Mouse (Mus musculus) left cerebral cortex, adult 11 months (tissue): Measurements from ENCODE around the gene Rab26.

Experiments
- DNase-seq: peaks from one replicate; pipeline ENCODE4 v3.0.0; 2022; ENCODE audit warnings: low spot score

Gene Rab26

DNA sequence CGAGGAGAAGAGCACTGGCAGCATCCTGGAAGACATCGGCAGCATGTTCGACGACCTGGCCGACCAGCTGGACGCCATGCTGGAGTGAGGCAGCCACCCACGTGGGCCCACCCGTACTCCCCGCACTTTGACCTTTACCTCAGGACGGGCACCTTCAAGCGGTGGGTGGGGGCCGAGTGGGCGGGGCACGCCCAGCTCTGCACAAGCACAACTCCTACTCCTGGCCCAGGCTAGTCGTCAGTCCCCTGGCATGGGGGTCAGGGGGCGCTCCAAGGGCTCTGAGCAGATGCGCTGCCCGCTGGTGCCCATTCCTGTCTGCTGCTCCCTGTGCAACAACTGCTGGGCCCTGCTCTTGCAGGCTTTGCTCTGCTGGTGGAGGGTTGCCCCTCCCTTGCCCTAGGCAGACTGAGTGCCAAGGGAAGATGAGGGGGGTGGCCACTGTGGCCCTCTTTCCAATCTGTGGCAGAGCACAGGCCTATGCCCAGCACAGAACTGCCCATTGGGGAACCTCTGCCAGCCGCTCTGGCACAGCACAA lies 26.8 kb downstream of the Rab26 start:
- no peak for DNase-seq

DNA sequence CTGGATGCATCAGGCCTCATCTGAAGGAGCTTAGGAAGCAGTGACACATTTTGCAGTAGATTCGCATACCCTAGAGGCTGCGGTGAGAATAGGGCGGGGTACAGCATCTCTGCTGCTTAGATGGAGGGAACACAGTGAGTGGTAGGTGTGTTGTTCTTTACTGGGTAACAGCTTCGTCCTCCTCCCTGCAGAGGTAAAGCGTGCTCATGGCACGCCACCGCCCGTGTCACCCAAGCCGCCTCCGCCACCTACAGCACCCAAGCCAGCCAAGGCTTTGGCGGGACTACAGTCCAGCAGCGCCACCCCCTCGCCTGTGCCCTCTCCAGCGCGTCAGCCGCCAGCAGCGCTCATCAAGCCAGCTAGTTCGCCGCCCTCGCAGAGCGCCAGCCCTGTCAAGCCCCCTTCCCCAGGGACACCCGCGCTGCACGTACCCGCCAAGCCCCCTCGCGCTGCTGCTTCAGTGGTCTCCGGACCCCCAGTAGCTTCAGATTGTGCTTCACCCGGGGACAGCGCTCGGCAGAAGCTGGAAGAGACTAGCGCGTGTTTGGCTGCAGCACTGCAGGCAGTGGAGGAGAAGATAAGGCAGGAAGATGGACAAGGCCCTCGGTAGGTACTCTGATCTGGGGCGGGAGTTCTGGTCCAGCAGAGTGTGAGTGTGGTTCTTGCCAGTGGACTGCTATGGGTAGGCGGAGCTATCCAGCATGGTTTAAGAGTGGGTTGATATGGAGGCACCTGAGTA lies 27.5 kb downstream of the Rab26 start:
- DNase-seq: no peak

DNA sequence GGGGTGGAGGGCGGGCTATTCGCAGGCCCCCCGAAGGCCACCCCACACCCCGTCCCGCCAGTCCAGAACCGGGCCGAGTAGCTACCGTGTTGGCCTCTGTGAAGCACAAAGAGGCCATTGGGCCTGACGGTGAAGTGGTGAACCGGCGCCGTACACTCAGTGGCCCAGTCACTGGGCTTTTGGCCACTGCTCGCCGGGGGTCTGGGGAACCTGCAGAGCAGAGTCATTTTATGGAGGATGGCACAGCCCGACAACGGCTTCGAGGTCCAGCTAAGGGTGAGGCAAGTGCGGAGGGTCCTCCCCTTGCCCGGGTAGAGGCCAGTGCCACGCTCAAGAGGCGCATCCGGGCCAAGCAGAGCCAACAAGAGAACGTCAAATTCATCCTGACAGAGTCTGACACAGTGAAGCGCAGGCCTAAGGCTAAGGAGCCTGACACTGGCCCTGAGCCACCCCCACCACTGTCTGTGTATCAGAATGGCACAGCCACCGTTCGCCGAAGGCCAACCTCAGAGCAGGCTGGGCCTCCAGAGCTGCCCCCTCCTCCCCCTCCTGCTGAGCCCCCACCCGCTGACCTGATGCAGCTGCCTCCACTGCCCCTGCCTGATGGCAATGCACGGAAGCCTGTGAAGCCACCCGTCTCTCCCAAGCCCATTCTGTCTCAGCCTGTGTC lies 28.6 kb downstream of the Rab26 start:
- no peak for DNase-seq

DNA sequence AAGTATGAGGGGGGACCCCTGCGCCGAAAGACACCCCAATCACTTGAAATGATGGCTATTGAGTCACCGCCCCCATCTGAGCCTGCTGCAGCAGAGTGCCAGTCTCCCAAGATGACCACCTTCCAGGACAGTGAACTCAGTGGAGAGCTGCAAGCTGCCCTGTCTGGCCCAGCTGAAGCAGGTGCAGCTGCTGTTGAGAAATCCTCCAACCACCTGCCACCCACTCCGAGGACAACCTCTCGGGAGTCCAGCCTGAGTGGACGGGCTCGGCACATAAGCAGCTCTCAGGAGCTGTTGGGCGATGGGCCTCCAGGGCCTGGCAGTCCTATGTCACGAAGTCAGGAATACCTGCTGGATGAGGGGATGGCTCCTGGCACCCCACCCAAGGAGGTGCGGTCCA lies 29.9 kb downstream of the Rab26 start:
- DNase-seq: no peak

DNA sequence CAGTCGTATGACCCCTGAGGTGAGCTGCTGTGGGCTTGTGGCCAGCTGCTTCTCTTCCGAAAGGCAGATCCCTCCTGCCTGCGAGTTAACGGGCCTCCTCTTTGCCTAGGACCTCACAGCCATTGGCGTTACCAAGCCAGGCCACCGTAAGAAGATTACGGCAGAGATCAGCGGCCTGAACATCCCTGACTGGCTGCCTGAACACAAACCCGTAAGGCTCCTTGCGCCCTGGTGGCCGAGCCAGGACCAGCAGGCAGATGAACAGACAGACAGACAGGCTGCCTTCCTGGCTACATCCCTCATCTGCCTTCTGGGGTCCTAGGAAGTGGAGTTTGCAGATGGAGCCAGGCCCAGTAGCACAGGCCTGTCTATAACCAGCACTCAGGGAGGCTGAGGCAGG lies 31.8 kb downstream of the Rab26 start:
- DNase-seq: no peak

DNA sequence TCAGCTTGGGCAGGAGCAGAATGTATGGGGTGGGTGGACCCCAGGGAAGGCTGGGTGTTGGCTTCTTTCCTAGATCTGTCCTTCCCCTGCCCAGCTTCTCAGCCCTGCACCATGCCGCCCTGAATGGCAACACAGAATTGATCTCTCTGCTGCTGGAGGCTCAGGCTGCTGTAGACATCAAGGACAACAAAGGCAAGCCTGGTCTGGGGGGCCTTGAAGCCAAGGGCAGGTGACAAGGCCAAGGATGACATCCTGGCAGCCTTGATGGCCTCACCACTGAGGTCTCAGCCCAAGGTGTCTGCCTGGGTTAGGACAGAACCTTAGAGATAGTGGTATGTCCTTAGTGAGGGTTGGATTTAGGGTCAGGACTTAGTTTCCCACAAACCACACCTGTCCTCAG lies 38.0 kb downstream of the Rab26 start:
- DNase-seq: no peak

DNA sequence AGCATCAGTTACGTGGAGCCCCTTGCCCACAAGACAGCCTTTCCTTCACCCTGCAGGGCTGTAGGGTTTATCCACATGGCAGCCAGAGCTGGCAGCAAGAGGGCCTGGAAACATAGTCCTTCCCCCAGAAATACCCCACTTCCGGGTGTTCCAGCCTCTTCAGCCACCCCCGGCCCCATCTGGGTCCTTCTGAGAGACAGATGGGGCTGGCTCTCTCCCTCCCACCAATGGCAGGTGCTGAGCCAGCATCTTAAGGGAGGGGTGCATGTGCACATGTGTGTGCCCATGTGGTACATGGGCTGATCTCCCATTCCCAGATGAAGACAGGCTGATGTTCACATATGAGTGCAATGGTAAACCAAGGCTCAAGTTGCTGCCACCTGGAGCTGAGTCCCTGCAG lies 38.6 kb downstream of the Rab26 start:
- no peak for DNase-seq

DNA sequence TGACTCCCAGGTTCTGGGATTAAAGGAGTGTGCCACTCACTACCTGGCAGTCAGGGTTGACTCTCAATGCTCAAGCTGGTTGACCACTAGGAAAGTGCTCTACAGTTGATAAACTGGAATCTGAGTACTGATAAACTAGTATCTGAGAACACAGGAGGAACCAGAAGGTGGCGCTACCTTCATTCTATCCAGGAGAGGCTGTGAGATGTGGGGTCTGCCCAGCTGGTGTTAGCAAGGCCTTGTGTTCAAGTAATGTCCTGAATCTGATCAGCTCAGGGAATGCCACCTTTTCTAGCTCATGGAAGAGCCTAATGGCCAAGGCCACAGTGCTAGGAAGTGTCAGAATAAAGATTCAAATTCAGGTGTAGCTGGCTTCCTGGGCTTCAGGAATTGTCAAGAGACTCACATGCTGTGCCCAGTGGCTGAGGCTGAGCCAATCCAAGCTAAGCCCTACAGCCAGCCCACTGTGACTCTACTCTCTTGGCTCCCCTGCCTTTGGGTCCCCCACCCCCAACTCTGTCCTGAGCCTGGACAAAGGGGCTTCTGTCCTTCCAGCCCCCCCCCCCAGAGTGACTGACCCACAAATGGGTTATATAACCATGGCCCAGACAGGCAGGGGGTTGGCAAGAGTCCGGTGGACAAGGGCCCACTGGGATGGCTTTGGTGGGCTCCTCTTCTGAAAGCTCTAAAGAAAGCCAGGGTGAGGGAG lies 39.2 kb downstream of the Rab26 start:
- DNase-seq: no peak

DNA sequence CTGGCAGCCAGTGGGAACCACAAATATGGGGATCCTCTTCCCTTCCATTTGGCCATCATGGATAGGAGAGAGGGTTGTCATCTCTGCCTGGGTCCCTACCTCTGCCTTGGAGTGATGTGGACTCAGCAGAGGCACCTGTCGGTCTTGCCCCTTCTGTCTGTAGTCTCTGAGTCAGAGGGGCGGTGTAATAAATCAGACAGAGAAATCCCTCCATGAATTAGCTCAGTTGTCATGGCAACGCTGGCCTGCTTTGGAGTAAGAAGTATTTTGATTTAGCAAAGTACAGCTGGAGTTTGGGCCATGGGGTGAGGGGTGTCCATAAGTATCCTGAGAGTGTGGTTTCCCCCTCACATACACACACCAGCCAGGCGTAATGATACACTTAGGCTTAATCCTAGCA lies 43.6 kb downstream of the Rab26 start:
- DNase-seq: no peak

DNA sequence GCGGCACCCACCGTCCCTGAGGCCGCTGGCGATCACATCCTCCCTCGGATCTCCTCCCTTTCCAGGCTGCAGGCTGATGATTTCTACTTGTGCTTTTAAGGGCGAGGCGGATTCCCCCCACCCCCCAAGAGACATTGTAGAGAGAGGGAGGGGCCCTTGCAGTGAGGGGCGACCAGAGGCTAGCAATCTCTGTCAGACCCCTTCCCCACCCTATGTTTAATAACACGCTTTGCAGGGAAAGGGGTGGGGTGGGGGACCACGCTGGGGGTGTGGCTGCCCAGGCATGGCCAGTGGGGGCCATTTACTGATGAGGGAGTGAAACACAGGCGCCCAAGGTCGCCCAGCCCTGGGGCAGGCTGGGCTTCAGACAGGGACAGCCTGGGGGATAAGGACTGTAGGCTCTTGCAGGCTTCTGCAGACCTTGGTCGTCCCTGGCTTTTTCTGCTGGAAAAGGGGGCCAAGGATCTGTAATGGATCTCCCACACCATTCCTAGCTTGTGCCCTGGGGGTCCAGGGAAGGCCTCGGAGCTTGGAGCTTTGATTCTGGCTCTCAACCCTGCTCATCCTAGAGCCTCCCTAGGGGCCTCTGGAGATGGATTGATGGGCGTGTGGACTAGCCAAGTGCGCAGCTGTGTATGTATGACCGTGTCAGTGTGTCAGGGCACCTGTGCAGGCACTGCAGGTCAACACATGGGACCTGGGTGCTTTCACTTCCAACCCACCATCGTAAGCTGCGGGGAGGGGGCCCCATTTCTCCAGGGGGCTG lies 44.6 kb downstream of the Rab26 start:
- DNase-seq: no peak

DNA sequence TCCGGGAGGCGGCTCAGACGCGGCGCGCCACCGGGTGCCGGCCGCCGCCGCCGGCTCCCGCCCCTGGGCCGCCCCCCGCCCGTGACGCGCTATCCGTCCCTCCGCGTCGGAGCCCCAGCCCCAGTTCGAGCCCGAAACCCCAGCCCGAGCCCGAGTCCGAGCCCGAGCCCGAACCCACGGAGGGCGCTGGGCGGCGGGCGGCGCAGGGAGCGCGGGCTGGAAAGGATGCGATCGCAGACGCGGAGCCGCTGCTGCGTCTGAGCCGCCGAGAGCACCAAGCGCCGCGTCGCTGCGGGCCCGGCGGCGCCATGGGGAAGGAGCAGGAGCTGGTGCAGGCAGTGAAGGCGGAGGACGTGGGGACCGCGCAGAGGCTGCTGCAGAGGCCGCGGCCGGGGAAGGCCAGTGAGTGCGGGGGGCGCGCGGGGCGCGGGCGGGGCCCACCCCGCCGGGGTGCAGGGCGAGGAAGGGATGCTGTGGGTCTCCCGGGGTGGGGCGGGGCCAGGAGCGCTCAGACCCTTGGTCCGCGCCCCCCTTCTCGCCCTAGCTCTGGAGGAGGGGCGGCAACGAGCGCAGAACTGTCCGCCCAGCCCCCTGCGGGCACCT lies 45.2 kb downstream of the Rab26 start:
- DNase-seq: no peak

DNA sequence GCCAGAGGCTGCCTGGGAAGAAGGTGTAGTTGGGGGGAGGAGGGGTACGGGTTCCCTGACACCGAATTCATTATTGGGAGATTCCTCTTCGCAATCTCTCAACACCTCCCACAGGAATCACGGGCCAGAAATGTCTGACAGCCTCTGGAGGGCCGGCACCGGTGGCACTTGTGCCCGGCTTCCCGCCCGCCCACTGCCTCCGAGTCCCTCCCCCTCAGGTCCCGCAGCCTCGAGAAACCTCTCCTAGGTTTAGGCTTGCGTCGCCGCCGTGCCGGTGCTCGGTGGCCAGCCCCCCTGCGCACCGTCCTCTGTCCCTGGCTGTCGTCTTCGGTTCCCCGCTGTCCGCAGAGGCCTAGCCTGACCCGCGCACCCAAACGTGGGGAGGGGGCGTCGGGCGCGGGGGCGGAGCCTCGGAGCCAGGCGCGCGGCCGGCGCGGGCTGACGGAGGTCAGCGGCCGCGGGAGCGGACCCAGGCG lies 45.8 kb downstream of the Rab26 start, which contains the start of gene Caskin1:
TSS of gene Caskin1 (plus strand) at position 416 of the 476 bp plus-strand sequence.
- no peak for DNase-seq

DNA sequence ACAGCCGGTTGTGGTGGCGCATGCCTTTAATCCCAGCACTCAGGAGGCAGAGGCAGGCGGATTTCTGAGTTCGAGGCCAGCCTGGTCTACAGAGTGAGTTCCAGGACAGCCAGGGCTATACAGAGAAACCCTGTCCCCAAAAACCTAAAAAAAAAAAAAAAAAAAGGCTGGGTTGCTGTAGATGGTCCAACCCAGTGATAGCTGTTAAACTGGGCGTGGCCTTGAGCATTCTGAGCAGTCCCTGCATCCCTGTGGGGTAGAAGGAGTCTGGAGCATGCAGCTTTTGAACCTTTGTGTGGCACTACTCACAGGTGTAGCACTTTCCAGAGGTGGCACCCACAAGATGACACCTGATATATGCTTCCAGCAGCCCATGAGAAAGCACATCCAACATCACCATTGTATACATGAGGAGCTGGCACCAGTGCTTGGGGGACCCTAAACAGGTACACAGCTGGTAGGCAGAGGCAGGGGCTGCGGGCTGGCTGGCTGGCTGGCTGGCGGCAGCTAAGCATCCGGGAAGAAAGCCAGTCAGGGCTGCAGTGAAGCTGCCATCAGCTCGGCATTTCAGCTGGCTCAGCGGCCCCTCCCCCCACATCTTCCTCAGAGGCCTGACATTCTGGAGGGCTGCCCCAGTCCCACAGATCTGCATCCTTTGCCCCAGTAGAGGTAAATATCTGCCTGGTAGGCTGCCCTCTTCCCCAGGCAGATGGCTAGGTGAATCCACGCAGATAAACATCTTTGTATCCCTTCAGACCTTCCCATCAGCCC lies 48.7 kb downstream of the Rab26 start:
- DNase-seq: no peak

DNA sequence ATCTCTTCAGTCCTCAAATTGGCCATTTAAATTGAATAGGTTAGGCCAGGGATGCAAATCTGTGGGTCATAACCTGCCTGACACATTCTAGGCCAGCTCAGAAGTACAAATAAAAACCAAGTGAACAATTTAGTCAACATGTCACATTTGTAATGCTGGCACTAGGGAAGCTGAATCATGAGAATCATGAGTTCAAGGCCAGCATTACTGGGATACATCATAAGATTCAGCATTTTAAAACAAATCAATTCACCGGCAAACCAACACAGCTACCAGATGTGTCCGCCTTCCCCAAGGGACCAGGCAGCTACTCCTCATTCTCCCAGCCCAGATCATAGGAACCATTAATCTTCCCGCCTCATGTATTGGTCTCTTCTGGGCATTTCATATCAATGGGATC lies 50.5 kb downstream of the Rab26 start:
- no peak for DNase-seq

DNA sequence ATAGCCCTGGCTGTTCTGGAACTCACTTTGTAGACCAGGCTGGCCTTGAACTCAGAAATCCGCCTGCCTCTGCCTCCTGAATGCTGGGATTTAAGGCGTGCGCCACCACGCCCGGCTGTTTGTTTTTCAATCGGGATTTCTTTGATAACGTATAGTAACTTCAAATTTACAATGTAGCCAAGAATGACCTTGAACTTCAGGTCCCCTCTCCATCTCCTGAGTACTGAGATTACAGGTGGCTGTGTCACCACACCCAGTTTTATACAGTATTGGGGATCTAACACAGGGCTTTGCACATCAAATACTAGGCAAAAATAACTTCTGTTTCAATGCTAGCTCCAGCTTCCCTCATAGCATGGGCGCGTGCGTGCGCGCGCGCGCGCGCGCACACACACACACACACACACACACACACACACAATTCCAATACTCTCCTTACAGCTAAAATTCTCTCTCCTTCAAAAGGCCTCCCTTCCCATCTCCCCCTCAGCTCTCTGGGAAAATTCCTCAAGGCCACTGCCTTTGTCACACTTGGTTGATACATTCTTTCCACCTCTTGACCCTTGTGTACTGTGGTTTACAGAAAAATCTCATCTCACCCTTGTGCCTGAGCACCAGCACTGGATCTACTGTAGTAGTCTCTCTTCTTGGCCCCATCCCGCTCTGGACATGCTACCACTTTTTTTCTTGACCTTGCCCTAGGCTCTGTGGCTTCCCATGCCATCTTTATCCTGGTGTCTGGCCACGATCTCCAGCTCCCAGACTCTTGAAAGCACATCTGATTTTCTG lies 52.8 kb downstream of the Rab26 start:
- no peak for DNase-seq

DNA sequence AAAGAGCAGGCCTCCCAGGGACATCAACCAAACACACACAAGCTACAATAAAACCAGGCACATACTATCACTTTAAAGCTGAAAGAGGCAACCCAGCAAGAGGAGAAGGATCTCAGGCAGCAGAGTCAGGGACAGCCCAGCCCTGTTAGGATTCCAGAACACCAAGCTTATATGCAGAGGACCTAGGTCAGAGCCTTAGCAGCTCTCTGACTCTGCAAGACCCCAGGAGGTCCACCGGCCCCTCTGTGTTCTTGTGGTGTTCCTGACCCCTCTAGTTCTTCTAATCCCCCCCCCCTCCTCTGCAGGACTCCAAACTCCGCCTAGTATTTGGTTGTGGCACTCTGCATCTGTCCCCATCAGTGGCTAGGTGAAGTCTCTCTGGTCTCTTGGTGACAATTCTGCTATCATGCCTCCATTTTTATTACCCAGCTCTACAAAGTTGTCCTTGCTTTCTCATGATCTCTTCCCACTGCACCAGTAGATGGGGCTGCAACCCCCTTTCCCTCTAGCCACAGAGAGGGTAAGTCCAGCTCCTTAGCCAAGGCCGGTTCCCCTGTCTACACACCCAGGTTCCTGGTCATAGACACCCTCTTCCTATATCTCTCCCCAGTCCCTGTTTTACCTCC lies 53.7 kb downstream of the Rab26 start:
- no peak for DNase-seq

DNA sequence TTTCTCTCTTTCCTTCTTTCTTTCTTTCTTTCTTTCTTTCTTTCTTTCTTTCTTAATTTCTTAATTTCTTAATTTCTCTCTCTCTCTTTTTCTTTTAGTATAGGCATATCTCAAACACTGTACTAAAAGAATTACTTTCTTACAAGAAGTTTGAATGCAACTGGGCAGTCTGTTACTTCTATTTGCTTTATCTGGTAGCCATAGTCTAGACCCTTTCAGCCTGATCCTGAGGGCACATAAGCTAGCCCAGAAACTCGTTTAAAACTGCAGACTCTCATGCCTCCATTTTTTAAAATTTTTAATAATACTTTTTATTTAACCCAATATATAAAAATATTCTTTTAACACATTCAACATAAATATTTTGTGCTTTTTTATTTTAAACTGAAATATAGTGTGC lies 54.6 kb downstream of the Rab26 start:
- no peak for DNase-seq

DNA sequence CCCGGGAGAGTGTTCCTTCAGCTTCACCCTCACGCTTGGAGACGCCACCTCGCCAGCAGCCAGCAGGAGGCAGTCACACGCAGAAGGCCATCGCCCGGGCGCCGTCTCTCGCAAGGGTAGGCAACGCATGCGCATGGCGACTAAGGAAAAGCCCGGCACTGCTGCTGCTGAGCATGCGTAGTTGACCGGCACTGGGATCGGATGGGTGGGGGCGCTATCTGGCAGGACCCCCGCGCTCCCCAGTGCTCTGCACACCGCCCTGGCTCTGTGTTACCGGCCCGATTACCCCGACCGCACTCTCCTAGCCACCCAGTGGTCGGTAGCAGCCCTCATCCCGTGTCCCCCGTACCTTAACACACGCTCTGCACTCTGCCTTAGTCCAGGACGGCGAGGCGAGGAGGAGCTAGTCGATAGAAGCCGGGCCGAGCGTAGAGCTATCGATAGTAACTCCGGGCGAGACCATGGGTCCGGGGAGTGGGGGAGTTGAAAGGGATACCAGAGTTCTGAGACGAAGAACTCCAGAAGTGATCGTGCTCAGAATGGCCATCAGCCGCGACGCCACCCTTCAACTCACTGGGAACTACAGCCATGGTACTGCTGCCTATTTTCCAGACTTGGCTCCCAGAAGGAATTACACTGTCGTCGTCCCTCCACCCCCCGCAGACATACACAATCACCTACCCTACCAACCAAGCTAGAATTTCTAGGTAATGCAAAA lies 55.2 kb downstream of the Rab26 start, which contains the start of gene Mlst8:
TSS of gene Mlst8 (minus strand) at position 416 of the 718 bp plus-strand sequence.
- peak; percentile 95 for DNase-seq
